Mouse (Mus musculus) cortical plate, adult 2 months (tissue): Measurements from ENCODE around the gene Nxpe4. TPM values are rescaled to one million over a fixed set of nuclear protein-coding genes. Genes with fewer than 3 reads are reported as not detected.

ENCODE experiments used
- H3K27ac ChIP-seq: fragments of 200-500 bp; 2 replicates; pipeline ENCODE4 v1.5.1; 2012; ENCODE audit warnings: low read length, control low read depth, inconsistent platforms; ENCODE audit not compliant: insufficient read depth
- H3K4me1 ChIP-seq: fragments of 200-500 bp; 2 replicates; pipeline ENCODE4 v1.6.1; 2011; ENCODE audit warnings: low read length; ENCODE audit not compliant: control insufficient read depth, insufficient read depth
- H3K4me3 ChIP-seq: fragments of 200-500 bp; 2 replicates; pipeline ENCODE4 v1.5.1; 2011; ENCODE audit warnings: mild to moderate bottlenecking, low read length, control low read depth; ENCODE audit not compliant: insufficient read depth
- CTCF ChIP-seq: fragments of 200-500 bp; IDR thresholded peaks from 2 replicates; pipeline ENCODE4 v1.5.1; 2011; ENCODE audit warnings: mild to moderate bottlenecking, control low read depth, low read length; ENCODE audit not compliant: insufficient read depth; ENCODE audit errors: extremely low read depth
- POLR2A ChIP-seq: fragments of 200-500 bp; IDR thresholded peaks from 2 replicates; pipeline ENCODE4 v1.6.1; 2011; ENCODE audit warnings: mild to moderate bottlenecking, low read length, control low read depth; ENCODE audit not compliant: insufficient read depth; ENCODE audit errors: extremely low read depth
- polyA plus RNA-seq: library from polyadenylated mRNA; depleted of rRNA; stranded (reverse); fragments of >200 nt; gene quantifications from 2 replicates; pipeline ENCODE4 v1.2.3, GENCODE M21; 2012

Gene Nxpe4
- polyA plus RNA-seq, 1 experiment: 11.8 TPM

DNA sequence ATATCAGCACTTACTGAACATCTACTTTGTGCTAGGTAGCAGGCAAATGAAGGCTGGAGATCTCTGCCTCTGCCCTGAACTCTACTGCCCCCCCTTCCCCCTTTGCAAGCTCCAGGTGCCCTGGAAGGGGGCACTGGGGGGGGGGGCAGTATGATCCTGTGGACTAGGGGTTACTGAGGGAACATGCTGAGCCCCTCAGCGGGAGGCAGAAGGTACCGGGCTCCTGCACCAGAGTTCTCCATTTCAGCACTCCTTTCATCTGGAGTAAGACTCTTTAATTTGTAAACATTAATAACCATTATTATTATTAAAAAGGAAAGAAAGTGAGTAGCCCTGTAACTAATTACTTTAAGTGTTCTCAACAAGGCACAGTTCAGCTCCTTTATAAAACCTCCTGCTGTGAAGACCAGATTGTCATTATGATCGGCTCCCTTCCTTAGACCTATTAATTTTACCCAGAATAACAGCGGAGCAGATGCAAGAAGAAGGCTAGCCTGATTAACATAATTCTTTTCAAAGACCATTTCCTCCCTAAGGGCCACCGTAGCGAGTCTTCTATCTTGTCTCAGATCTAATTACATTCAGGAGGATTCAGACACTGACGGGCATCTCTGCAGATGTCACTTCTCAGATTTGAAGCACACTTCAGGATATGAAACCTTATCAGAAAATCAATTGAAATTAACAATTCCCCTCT is 21.0 kb downstream of the Nxpe4 start:
- Histone ChIP-seq H3K4me1 (peaks cover 10% of the 10 kb centered on the region), H3K27ac (no peak overlapping the region), H3K4me3 (no peak overlapping the region)
- TF ChIP-seq POLR2A (no peak), CTCF (no peak)

DNA sequence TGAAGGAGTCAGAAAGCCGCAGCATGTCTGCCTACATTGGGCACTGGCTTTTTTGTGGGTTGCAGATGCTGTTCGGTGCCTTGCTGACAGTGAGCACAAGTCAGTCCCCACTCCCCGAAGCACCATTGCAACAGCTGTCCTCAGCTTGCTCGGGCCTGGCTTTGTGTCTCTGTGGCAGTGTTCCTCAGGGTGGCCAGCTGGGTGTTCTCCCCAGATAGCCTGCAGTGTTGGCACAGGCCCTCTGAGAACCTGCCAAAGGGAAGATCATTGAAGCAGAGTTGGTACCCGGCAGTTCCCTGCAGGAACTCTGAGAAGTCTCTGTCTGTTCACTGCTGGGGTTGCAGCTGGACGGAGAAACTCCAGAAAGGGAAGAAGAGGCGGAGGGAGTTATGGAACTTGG is 22.5 kb downstream of the Nxpe4 start:
- no peak overlapping the region for H3K4me3 ChIP-seq
- peaks cover 8% of the 10 kb centered on the region for H3K4me1 ChIP-seq
- TF ChIP-seq CTCF: no peak
- no peak for TF ChIP-seq POLR2A
- no peak overlapping the region for H3K27ac ChIP-seq

DNA sequence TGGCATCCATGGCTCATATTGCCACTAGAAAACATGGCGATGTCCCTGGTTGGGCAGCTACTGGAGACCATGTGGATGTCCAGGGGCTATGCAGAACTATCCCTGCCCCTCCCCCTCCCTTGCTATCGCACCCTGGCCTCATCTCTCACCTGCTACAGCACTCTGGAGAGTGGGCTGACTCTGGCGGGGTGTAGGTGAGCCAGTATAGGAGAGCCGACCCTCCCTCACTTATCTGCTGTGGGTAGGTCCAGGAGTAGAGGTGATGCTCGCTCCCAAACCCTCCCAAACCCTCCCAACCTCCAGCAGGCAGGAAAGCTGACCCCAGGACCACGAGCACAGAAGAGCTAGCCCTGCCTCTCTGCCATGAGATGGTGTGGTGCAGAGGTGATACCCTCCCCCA is 27.0 kb downstream of the Nxpe4 start:
- H3K4me3 ChIP-seq: no peak overlapping the region
- TF ChIP-seq POLR2A (no peak), CTCF (no peak)
- H3K4me1 ChIP-seq: peaks cover 5% of the 10 kb centered on the region
- H3K27ac ChIP-seq: no peak overlapping the region

DNA sequence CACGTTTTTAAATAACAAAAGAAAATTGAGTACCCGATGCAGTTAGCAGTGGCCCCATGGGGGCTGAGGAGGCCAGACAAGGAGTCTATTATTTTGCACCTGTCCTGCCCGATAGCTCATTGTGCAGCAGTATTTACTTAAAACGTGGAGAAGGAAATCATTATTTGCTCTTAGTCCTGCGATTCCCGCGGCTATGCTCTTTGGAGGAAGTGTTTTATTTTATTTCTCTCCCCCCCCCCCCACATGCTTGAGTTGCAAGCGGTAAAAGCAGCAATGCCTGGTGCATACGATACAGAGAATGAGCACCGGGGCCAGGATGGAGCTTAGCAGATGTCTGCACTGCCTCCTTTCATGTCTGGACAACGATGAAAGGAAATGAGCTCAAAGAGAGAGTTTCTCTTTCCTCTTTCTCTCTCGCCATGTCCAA is 35.6 kb downstream of the Nxpe4 start:
- no peak overlapping the region for H3K27ac ChIP-seq
- H3K4me1 ChIP-seq: no peaks in the 10 kb centered on the region
- H3K4me3 ChIP-seq: no peak overlapping the region
- TF ChIP-seq CTCF (no peak), POLR2A (no peak)

DNA sequence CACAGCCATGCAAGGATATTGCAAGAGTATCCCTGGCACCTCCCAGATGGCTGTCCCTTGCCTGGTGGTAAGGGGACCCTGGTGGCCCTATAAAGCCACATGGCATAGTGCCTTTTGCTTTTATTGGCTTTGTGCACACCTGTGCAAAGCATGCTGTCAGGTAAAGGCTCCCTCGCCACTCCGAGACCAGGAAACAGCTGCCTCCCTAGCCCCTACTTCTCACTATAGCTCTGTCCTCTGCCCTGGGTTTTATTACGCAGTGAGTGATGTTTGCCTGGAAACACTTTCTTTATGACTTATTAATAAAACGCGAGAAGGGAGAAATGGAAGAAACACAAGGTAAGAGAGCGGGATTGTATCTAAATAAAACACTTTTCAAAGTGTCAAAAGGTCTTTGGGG is 49.1 kb downstream of the Nxpe4 start:
- Histone ChIP-seq H3K27ac (no peak overlapping the region), H3K4me1 (no peaks in the 10 kb centered on the region), H3K4me3 (no peak overlapping the region)
- TF ChIP-seq POLR2A: no peak
- TF ChIP-seq CTCF: no peak

DNA sequence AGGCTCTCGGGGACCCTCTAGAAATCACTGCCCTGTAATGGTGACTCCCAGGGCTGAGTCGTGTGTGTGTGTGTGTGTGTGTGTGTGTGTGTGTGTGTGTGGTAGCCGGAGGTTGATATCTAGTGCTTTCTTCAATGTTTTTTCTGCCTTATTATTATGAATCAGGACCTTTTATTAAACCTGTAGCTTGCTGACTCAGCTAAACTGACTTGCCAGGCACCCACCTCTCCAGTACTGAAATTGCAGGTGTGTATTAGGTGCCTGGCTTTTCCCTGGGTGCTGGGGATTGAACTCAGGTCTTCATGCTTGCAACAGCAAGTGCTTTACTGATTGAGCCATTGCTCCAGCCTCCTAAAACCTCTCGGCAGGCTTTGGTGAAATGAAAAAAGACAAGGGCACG is 50.1 kb downstream of the Nxpe4 start:
- Histone ChIP-seq H3K27ac (no peak overlapping the region), H3K4me3 (no peak overlapping the region), H3K4me1 (no peaks in the 10 kb centered on the region)
- TF ChIP-seq CTCF: no peak
- TF ChIP-seq POLR2A: no peak

DNA sequence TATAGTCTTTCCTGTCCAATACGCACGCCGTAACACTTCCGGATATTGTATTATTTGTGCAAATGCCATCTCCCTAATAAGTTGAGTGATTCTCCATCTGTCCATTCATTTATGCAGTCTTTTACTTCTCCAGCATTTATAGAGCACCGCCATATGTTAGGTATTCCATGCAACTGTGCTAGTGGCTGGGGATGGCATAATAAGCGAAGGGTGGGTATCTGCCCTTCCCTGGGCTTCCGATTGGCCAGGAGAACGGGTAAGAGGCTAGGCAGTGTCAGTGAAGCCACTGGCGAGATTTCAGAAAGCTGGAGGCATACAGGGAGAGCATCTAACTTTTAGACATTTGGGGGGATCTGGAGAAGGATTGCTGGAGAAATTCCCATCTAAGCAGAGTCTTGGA is 52.9 kb downstream of the Nxpe4 start:
- no peaks in the 10 kb centered on the region for H3K4me1 ChIP-seq
- H3K27ac ChIP-seq: no peak overlapping the region
- no peak overlapping the region for H3K4me3 ChIP-seq
- TF ChIP-seq POLR2A (no peak), CTCF (no peak)

DNA sequence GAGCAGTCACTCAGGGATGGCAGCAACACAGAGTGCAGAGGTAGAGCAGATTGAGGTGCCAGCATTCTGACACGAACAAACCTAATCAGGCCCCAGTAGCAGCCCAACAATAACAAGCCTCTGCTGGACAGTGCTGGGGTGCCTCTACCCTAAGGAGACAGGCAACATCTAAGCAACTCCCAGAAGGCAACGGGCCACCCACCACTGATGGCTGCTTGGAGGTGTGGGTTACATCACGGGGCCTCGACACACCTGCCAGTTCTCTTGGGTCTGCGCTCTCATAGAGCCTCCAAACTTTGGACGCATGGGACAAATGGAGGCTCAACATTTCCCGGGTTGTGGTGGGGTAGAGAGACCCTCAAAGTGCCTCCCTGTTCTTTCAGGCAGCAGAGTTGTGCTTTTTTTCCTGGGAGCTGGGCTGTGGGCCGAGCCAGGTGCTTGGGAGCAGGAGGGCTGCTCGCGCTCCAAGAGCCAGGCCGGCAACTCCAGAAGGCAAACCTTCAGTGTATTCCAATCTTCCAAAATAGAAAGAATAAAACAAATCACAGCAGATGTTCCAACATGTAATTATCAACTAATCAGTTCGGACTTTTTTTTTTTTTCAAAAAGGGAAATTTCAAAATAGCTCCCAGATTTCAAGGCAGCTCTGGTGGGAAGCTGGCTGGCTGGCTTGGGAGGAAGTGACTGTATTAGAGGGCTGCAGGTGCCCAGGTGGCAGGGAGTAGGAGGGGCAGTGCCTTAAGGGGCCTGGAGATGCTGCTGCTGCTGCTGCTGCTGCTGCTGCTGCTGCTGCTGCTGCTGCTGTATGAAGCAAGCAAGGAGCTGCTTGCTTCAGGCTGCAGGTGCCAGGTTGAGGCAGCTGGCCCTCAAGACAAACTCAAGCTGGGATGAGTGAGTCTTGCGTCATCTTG is 54.5 kb downstream of the Nxpe4 start:
- Histone ChIP-seq H3K27ac (no peak overlapping the region), H3K4me1 (no peaks in the 10 kb centered on the region), H3K4me3 (no peak overlapping the region)
- no peak for TF ChIP-seq CTCF
- no peak for TF ChIP-seq POLR2A

DNA sequence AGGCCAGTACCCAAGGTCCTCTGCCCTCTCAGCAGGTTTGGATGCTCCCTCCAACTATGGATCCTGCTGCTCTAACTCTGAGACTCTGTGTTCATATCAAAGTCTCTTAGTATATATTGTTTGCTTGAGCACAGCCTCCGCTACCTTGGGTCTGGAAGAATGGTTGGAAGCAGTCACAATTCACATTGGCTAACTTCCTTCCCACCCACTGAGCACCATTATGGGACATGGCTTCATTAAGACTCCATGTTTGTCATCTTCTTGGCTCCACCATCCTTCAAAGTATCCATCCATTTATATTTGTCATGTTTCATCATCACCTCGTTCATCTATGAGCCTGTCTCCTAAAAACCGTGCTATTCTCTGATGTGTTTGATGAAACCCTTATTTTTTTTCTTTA is 68.9 kb downstream of the Nxpe4 start:
- TF ChIP-seq CTCF (no peak), POLR2A (no peak)
- no peaks in the 10 kb centered on the region for H3K4me1 ChIP-seq
- no peak overlapping the region for H3K4me3 ChIP-seq
- no peak overlapping the region for H3K27ac ChIP-seq

DNA sequence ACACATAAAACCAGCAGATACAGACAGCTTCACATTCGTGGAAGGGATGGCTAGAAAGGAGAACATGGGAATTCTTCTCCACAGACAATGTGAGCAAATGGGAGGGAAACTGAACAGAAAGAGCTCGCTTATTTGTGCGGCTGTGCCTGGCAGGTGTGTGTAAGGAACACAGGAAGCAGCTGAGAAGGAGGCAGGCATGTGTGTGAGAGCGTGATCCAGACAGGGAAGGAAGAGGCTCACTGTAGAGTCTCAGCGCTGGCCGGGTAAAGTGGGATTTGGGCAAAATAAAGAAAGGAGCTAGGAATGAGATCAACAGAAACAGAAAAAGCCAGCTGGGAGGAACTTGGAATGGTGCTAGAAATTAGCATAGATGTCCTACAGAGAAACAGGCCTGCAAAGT is 74.6 kb downstream of the Nxpe4 start:
- no peak overlapping the region for H3K27ac ChIP-seq
- no peak overlapping the region for H3K4me3 ChIP-seq
- H3K4me1 ChIP-seq: no peaks in the 10 kb centered on the region
- TF ChIP-seq POLR2A (no peak), CTCF (no peak)
